Mouse (Mus musculus) liver, embryonic 14.5 days (tissue): Measurements from ENCODE around the gene Dusp10.

ENCODE experiments used
- CTCF ChIP-seq: IDR thresholded peaks from 2 replicates; pipeline ENCODE4 v1.5.1; 2016; ENCODE audit warnings: antibody characterized with exemption, low read depth, control low read depth
- EP300 ChIP-seq: IDR thresholded peaks from 2 replicates; pipeline ENCODE4 v1.6.1; 2016; ENCODE audit warnings: antibody characterized with exemption, low read depth

DNA sequence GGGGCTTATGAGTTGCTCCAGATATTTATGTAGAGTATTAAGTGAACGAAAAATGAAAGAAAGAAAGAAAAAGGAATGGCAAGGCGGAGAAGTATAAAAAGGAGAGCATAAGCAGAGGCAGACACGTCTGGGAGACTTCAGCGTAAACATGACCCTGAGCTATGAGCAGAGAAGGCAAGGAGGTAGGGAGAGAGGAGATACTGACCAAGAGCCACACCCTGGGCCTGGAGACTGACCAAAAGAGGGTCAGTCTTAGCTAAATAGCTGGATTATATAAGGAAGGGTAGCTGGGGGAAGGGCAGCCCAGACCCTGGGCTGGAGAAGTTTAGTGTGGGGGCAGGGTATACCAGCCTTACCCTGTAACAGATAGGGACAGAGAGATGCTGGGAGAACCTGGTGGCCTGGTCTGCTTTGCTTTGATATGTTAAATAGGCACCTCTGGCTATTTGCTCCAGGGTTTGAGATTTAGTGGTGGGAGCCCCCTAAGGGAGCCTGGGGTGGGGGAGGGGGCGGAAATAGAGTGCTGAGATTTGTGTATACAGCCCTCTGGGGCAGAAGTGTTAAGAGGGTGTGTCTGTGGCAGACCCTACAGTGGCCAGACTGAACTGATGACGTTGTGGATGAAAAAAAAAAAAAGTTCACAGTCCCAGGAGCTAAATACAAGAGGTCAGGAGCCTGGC lies 6.1 kb downstream of the Dusp10 start:
- no peak for TF ChIP-seq EP300
- no peak for TF ChIP-seq CTCF
